Mouse (Mus musculus) limb, embryonic 12.5 days (tissue): ENCODE measurements around the gene Olfr738. TPM values are rescaled to one million over a fixed set of nuclear protein-coding genes. Genes with fewer than 3 reads are reported as not detected.

Experiments used
- ATAC-seq: fragments of 200-750 bp; cut with Nextera tagmentation; 2 replicates; pipeline ENCODE4 v1.8.0; 2017; ENCODE audit warnings: low read depth, moderate TSS enrichment; ENCODE audit not compliant: insufficient number of reproducible peaks, insufficient read depth, low FRiP score, low TSS enrichment
- H3K27ac ChIP-seq: fragments of 300-500 bp; sonication (generic); 2 replicates; pipeline ENCODE4 v1.5.1; 2016; ENCODE audit warnings: mild to moderate bottlenecking, moderate library complexity
- H3K27me3 ChIP-seq: fragments of 300-500 bp; sonication (generic); 2 replicates; pipeline ENCODE4 v1.6.1; 2016; ENCODE audit warnings: mild to moderate bottlenecking, moderate library complexity
- H3K36me3 ChIP-seq: fragments of 300-500 bp; sonication (generic); 2 replicates; pipeline ENCODE4 v1.6.1; 2016; ENCODE audit warnings: mild to moderate bottlenecking, moderate library complexity
- H3K4me1 ChIP-seq: fragments of 300-500 bp; sonication (generic); replicated peaks from 2 replicates; pipeline ENCODE4 v1.6.1; 2016
- H3K4me2 ChIP-seq: fragments of 300-500 bp; sonication (generic); 2 replicates; pipeline ENCODE4 v1.6.1; 2016; ENCODE audit warnings: mild to moderate bottlenecking, moderate library complexity
- H3K4me3 ChIP-seq: fragments of 300-500 bp; sonication (generic); replicated peaks from 2 replicates; pipeline ENCODE4 v1.5.1; 2016; ENCODE audit warnings: mild to moderate bottlenecking
- H3K9ac ChIP-seq: fragments of 300-500 bp; sonication (generic); replicated peaks from 2 replicates; pipeline ENCODE4 v1.6.1; 2016; ENCODE audit warnings: mild to moderate bottlenecking, moderate library complexity
- H3K9me3 ChIP-seq: fragments of 300-500 bp; sonication (generic); 2 replicates; pipeline ENCODE4 v1.6.1; 2016; ENCODE audit warnings: mild to moderate bottlenecking, moderate library complexity
- WGBS: fragments of 180-500 bp; shearing (Covaris S2); methylation state at CpG from one replicate; pipeline ENCODE4 v1.1.7; 2016; 5-methylcytosine and 5-hydroxymethylcytosine counted together
- polyA plus RNA-seq: library from polyadenylated mRNA; unstranded; fragments of >200 nt; fragmentation: Nextera tagmentation; extraction: Ambion mirVana; gene quantifications from 2 replicates; pipeline ENCODE4 v1.2.1, GENCODE M21; 2016

Olfr738 gene
- not detected in 2 replicates for polyA plus RNA-seq

GRCm38 (mm10) chr14:50407268-50407667 is at the start of gene Olfr738:
Olfr738 (plus strand) TSS chr14:50407568.
- ATAC-seq, result no peak
- H3K9ac ChIP-seq, result no peak within 1 kb of the TSS
- no peaks in the 10 kb centered on the region for H3K9me3 ChIP-seq
- no peak within 1 kb of the TSS for H3K4me2 ChIP-seq
- 88% methylated on average over 1 of the region's 1 CpGs for WGBS
- no peak within 1 kb of the TSS for H3K27ac ChIP-seq
- H3K36me3 ChIP-seq, result no peaks in the 10 kb centered on the region
- no peaks in the 10 kb centered on the region for H3K4me1 ChIP-seq
- no peaks in the 10 kb centered on the region for H3K27me3 ChIP-seq
- H3K4me3 ChIP-seq, result no peak within 1 kb of the TSS

GRCm38 (mm10) chr14:50357593-50357992 is 49.8 kb upstream of the Olfr738 start, which contains the start of gene Tlr11:
Tlr11 (plus strand) TSS chr14:50357914.
- Histone ChIP-seq H3K27ac (no peak within 1 kb of the TSS), H3K27me3 (no peaks in the 10 kb centered on the region), H3K36me3 (no peaks in the 10 kb centered on the region), H3K4me3 (no peak within 1 kb of the TSS), H3K9ac (no peak within 1 kb of the TSS), H3K9me3 (no peaks in the 10 kb centered on the region), H3K4me2 (no peak within 1 kb of the TSS), H3K4me1 (no peaks in the 10 kb centered on the region)
- 84% methylated on average over 2 of the region's 2 CpGs for WGBS
- ATAC-seq, result no peak

DNA sequence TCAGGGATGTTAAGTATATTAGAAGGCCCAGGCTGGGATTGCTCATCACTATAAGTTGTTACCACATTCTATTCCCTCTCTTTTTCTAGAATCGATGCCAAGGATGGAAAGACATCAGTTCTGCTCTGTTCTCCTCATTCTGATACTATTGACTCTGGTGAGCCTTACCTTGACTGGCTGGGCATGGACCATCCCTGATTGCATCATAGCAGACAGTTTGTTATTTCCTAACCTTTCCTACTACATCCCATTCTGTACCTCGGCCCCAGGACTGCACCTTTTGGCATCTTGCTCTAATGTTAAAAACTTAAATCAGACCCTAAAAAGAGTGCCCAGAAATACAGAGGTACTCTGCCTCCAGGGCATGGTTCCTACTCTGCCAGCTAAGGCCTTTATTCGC is 46.9 kb upstream of the Olfr738 start:
- ATAC-seq, result no peak
- Histone ChIP-seq H3K4me3 (no peak overlapping the region), H3K4me2 (no peak overlapping the region), H3K9ac (no peak overlapping the region), H3K36me3 (no peaks in the 10 kb centered on the region), H3K4me1 (no peaks in the 10 kb centered on the region), H3K9me3 (no peaks in the 10 kb centered on the region), H3K27me3 (no peaks in the 10 kb centered on the region), H3K27ac (no peak overlapping the region)
- WGBS, result 84% methylated on average over 3 of the region's 3 CpGs

- ATAC-seq, result no peak
- H3K4me1 ChIP-seq, result no peaks in the 10 kb centered on the region
- H3K27me3 ChIP-seq, result no peaks in the 10 kb centered on the region
- H3K4me3 ChIP-seq, result no peak overlapping the region
- no peaks in the 10 kb centered on the region for H3K36me3 ChIP-seq
- WGBS, result 79% methylated on average over 2 of the region's 2 CpGs
- H3K27ac ChIP-seq, result no peak overlapping the region
- H3K9me3 ChIP-seq, result no peaks in the 10 kb centered on the region
- H3K4me2 ChIP-seq, result no peak overlapping the region
- H3K9ac ChIP-seq, result no peak overlapping the region
These were observed 43.8 kb upstream of the Olfr738 start for GRCm38 (mm10) chr14:50363561-50363960.

DNA sequence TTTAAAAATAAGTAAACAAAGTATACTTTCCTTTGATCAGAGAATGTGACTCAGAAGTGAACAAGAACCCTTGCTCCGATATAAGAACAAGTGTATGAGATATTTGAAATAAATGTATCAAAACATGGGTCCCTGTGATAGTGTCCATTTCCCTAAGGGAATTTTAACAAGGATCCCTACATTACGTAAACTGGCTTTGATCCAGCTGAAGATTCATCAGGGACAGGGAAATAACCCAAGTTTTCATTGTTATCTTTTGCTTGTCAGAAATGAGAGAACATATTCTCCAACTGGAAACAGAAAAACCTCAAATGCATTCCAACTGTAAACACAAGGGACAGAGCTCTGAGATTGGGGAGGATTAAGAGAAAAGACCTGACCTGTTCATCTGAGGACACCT is 26.5 kb upstream of the Olfr738 start, which contains the start of gene Olfr736:
Gene Olfr736 (plus strand): TSS at position 301 of the 400 bp plus-strand sequence.
- 86% methylated on average over 2 of the region's 2 CpGs for WGBS
- no peaks in the 10 kb centered on the region for H3K9me3 ChIP-seq
- no peaks in the 10 kb centered on the region for H3K36me3 ChIP-seq
- no peak within 1 kb of the TSS for H3K4me2 ChIP-seq
- H3K4me3 ChIP-seq, result no peak within 1 kb of the TSS
- no peak within 1 kb of the TSS for H3K9ac ChIP-seq
- no peak for ATAC-seq
- H3K4me1 ChIP-seq, result no peaks in the 10 kb centered on the region
- no peaks in the 10 kb centered on the region for H3K27me3 ChIP-seq
- H3K27ac ChIP-seq, result no peak within 1 kb of the TSS

GRCm38 (mm10) chr14:50418326-50418725 is 11.0 kb downstream of the Olfr738 start, which contains the start of gene Olfr739:
Olfr739 (plus strand) TSS chr14:50418626.
- Histone ChIP-seq H3K9me3 (no peaks in the 10 kb centered on the region), H3K4me1 (no peaks in the 10 kb centered on the region), H3K9ac (no peak within 1 kb of the TSS), H3K4me3 (no peak within 1 kb of the TSS), H3K27me3 (no peaks in the 10 kb centered on the region), H3K4me2 (no peak within 1 kb of the TSS), H3K36me3 (no peaks in the 10 kb centered on the region), H3K27ac (no peak within 1 kb of the TSS)
- WGBS, result 71% methylated on average over 2 of the region's 2 CpGs
- no peak for ATAC-seq

DNA sequence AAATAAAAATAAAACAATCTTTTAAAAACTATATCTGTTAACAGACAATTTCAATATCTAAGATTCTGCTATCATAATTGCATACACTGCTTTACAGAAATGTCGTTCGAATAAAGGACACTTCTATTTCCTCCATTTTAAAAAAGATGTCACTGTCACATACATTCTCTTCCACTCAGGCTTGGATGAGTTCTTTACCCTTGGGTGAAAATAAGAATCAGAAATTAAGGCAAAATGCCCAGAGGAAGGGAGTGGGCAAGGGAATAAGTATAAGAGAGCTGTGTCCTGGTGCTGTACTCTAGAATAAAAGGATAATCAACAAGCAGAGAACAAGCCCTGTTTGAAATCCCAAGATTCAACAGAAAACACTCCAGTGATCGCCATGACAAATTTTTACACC is 37.9 kb downstream of the Olfr738 start, which contains the start of gene Olfr740:
Gene Olfr740 (plus strand): TSS at position 301 of the 400 bp plus-strand sequence.
- no peak within 1 kb of the TSS for H3K4me2 ChIP-seq
- no peak within 1 kb of the TSS for H3K4me3 ChIP-seq
- H3K4me1 ChIP-seq, result no peaks in the 10 kb centered on the region
- H3K9me3 ChIP-seq, result no peaks in the 10 kb centered on the region
- H3K27ac ChIP-seq, result no peak within 1 kb of the TSS
- no peak for ATAC-seq
- H3K9ac ChIP-seq, result no peak within 1 kb of the TSS
- H3K27me3 ChIP-seq, result no peaks in the 10 kb centered on the region
- no peaks in the 10 kb centered on the region for H3K36me3 ChIP-seq
- 83% methylated on average over 3 of the region's 3 CpGs for WGBS

Other genes with a start within 250 kb of the Olfr738 start
- gene Olfr730, start 219.4 kb upstream of the Olfr738 start, polyA plus RNA-seq, result not detected in 2 replicates
- gene Olfr731, start 165.7 kb upstream of the Olfr738 start, polyA plus RNA-seq, result not detected in 2 replicates
- gene Olfr732, start 123.4 kb upstream of the Olfr738 start, polyA plus RNA-seq, result not detected in 2 replicates
- gene Olfr733, start 106.0 kb upstream of the Olfr738 start, polyA plus RNA-seq, result not detected in 2 replicates
- not detected in 2 replicates for gene Olfr734, start 80.8 kb upstream of the Olfr738 start, polyA plus RNA-seq
- not detected in 2 replicates for gene Olfr735, start 58.7 kb upstream of the Olfr738 start, polyA plus RNA-seq
- not detected in 2 replicates for gene Tlr11, start 49.7 kb upstream of the Olfr738 start, polyA plus RNA-seq
- gene Olfr736, start 26.4 kb upstream of the Olfr738 start, polyA plus RNA-seq, result not detected in 2 replicates
- not detected in 2 replicates for gene Olfr739, start 11.1 kb downstream of the Olfr738 start, polyA plus RNA-seq
- not detected in 2 replicates for gene Olfr740, start 38.0 kb downstream of the Olfr738 start, polyA plus RNA-seq
- gene Olfr741, start 65.2 kb downstream of the Olfr738 start, polyA plus RNA-seq, result not detected in 2 replicates
- not detected in 2 replicates for gene Olfr742, start 96.0 kb downstream of the Olfr738 start, polyA plus RNA-seq
- gene Olfr743, start 114.3 kb downstream of the Olfr738 start, polyA plus RNA-seq, result not detected in 2 replicates
- gene Olfr744, start 207.3 kb downstream of the Olfr738 start, polyA plus RNA-seq, result not detected in 2 replicates
- gene Olfr745, start 231.8 kb downstream of the Olfr738 start, polyA plus RNA-seq, result not detected in 2 replicates
- gene Olfr746, start 239.5 kb downstream of the Olfr738 start, polyA plus RNA-seq, result not detected in 2 replicates